Mouse (Mus musculus) adipose tissue, adult 10 weeks (tissue): ENCODE results near the gene Kcne4. TPM values are rescaled to one million over a fixed set of nuclear protein-coding genes. Genes with fewer than 3 reads are reported as not detected.

Experiments used
- polyA plus RNA-seq: library from polyadenylated mRNA; stranded (reverse); fragments of 350-450 nt; fragmentation: Illumina TruSeq; extraction: RNeasy Lipid Tissue Mini Kit (QIAGEN cat#74804); gene quantifications from one replicate; pipeline ENCODE4 v1.2.3, GENCODE M21; 2014; ENCODE audit warnings: low read depth, low replicate concordance

Gene Kcne4
- polyA plus RNA-seq: 9.9 TPM

DNA sequence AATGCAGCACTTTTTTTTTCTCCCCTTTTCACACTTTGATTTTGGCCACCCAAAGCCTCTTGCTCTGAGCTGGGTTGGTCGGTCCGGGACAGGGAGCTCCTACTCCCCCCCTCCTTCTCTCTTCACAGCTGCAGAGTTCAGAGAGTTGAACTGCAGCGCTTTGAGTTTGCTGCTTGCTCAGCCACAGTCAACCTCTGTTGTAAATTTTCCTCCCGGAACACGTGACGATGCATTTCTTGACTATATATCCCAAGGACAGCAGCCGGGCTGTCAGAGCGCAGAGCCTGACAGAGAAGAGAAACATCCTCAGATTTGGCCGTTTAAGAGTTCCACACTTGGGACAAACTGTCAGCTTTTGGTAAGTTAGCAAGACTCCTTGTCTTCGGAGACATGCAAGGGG is at the start of gene Kcne4:
Gene Kcne4 (plus strand): TSS at position 120 of the 400 bp plus-strand sequence.

Other genes starting within 250 kb of the Kcne4 start
- gene Acsl3, start 158.9 kb upstream of the Kcne4 start, polyA plus RNA-seq: 22.6 TPM
- gene Utp14b, start 158.7 kb upstream of the Kcne4 start, polyA plus RNA-seq: 2.5 TPM